Mouse (Mus musculus) hindbrain, embryonic 13.5 days (tissue): Measurements from ENCODE around the gene Igf2bp3. TPM values are rescaled to one million over a fixed set of nuclear protein-coding genes. Genes with fewer than 3 reads are reported as not detected.

ENCODE experiments used
- ATAC-seq: fragments of 200-750 bp; cut with Nextera tagmentation; 2 replicates; pipeline ENCODE4 v1.8.0; 2017; ENCODE audit warnings: moderate TSS enrichment; ENCODE audit not compliant: low FRiP score
- H3K27ac ChIP-seq: fragments of 300-500 bp; sonication (generic); 2 replicates; pipeline ENCODE4 v1.5.1; 2015; ENCODE audit warnings: inconsistent platforms, mild to moderate bottlenecking, moderate library complexity
- H3K27me3 ChIP-seq: fragments of 300-500 bp; sonication (generic); 2 replicates; pipeline ENCODE4 v1.6.1; 2015; ENCODE audit warnings: mild to moderate bottlenecking, inconsistent platforms
- H3K36me3 ChIP-seq: fragments of 300-500 bp; sonication (generic); 2 replicates; pipeline ENCODE4 v1.6.1; 2015; ENCODE audit warnings: mild to moderate bottlenecking, inconsistent platforms
- H3K4me1 ChIP-seq: fragments of 300-500 bp; sonication (generic); replicated peaks from 2 replicates; pipeline ENCODE4 v1.6.1; 2015; ENCODE audit warnings: inconsistent platforms
- H3K4me2 ChIP-seq: fragments of 300-500 bp; sonication (generic); 2 replicates; pipeline ENCODE4 v1.6.1; 2015; ENCODE audit warnings: inconsistent platforms, mild to moderate bottlenecking, moderate library complexity
- H3K4me3 ChIP-seq: fragments of 300-500 bp; sonication (generic); 2 replicates; pipeline ENCODE4 v1.5.1; 2015; ENCODE audit warnings: mild to moderate bottlenecking, inconsistent platforms
- H3K9ac ChIP-seq: fragments of 300-500 bp; sonication (generic); 2 replicates; pipeline ENCODE4 v1.6.1; 2015; ENCODE audit warnings: mild to moderate bottlenecking, inconsistent platforms
- H3K9me3 ChIP-seq: fragments of 300-500 bp; sonication (generic); 2 replicates; pipeline ENCODE4 v1.6.1; 2016; ENCODE audit warnings: inconsistent platforms
- WGBS: fragments of 180-500 bp; shearing (Covaris S2); methylation state at CpG from one replicate; pipeline ENCODE4 v1.1.7; 2015; 5-methylcytosine and 5-hydroxymethylcytosine counted together
- polyA plus RNA-seq: library from polyadenylated mRNA; unstranded; fragments of >200 nt; fragmentation: Nextera tagmentation; extraction: Ambion mirVana; gene quantifications from 2 replicates; pipeline ENCODE4 v1.2.1, GENCODE M21; 2015

Gene Igf2bp3
- polyA plus RNA-seq, 1 experiment from 2014 or later: 45.0 TPM

DNA sequence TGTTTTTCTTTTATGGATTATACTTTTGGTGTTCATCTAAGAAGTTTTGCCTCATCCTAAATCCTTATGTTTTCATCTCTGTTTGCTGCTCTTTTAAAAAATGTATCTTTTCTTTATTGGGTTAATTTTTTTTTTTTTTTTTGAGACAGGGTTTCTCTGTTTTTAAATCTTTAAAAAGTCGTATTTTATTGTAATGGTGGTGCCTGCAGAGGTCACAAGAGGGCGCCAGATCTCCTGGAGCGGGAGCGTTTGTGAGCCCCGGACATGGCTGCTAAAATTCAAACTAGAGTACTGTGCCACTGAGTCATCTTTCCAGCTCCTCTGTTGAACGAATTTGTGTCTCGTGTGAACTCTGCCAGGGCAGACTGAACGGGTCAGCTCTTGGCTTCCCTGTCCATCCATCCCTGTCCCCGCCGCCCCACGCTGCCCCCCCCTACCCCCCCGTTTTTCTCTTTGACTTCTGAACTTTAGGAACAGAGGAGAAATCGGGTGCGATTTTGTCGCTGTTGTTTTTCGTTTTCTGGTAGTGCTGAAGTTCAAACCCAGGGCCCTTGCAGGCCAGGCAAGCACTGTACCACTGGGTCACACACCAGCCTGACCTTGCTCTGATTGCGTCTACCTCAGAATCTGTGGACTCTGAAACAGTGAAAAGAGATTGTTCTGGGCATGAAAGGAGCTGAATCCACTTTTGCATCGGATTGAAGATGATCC lies 175.1 kb downstream of the Igf2bp3 start:
- H3K9ac ChIP-seq: 0 out of 2 replicates have a peak overlapping the region, but pooled peaks have one; percentile 46
- H3K9me3 ChIP-seq: no peaks in the 10 kb centered on the region
- 16% methylated on average over 18 of the region's 18 CpGs for WGBS
- H3K4me2 ChIP-seq: peak overlapping the region; percentile 48
- peak overlapping the region; percentile 30 for H3K4me3 ChIP-seq
- peaks cover 32% of the 10 kb centered on the region for H3K27me3 ChIP-seq
- ATAC-seq: no peak
- H3K36me3 ChIP-seq: no peaks in the 10 kb centered on the region
- H3K4me1 ChIP-seq: peaks cover 4% of the 10 kb centered on the region
- H3K27ac ChIP-seq: no peak overlapping the region

GRCm38 (mm10) chr6:49037268-49037662 lies 177.5 kb downstream of the Igf2bp3 start:
- 65% methylated on average over 12 of the region's 12 CpGs for WGBS
- no peak overlapping the region for H3K9ac ChIP-seq

GRCm38 (mm10) chr6:49036275-49037267 lies 178.2 kb downstream of the Igf2bp3 start, which contains the start of gene Gpnmb:
Gene Gpnmb (plus strand): TSS chr6:49036546.
- 49% methylated on average over 28 of the region's 28 CpGs for WGBS
- no peak for ATAC-seq
- Histone ChIP-seq H3K9me3 (no peaks in the 10 kb centered on the region), H3K9ac (no peak within 1 kb of the TSS), H3K4me2 (peak within 1 kb of the TSS; percentile 6; the same call in 1 of the 2 replicates), H3K27ac (no peak within 1 kb of the TSS), H3K4me1 (peaks cover 4% of the 10 kb centered on the region), H3K4me3 (no peak within 1 kb of the TSS), H3K36me3 (no peaks in the 10 kb centered on the region), H3K27me3 (peaks cover 35% of the 10 kb centered on the region)

More at GRCm38 (mm10) chr6:49037268-49037662, 177.5 kb downstream of the Igf2bp3 start:
- no peak overlapping the region for H3K4me3 ChIP-seq
- H3K4me2 ChIP-seq: no peak overlapping the region
- peaks cover 35% of the 10 kb centered on the region for H3K27me3 ChIP-seq
- ATAC-seq: no peak
- H3K4me1 ChIP-seq: peaks cover 4% of the 10 kb centered on the region
- no peaks in the 10 kb centered on the region for H3K36me3 ChIP-seq
- no peak overlapping the region for H3K27ac ChIP-seq
- H3K9me3 ChIP-seq: no peaks in the 10 kb centered on the region

Other genes with a start within 250 kb of the Igf2bp3 start
- gene Doxl2, start 240.0 kb downstream of the Igf2bp3 start, polyA plus RNA-seq: not detected in 2 replicates
- not detected in 2 replicates for gene Svs1, start 228.1 kb downstream of the Igf2bp3 start, polyA plus RNA-seq
- 0.12 and 0.16 TPM in 2 replicates for gene Gpnmb, start 178.4 kb downstream of the Igf2bp3 start, polyA plus RNA-seq
- 60.7 and 73.6 TPM in 2 replicates for gene Malsu1, start 141.2 kb downstream of the Igf2bp3 start, polyA plus RNA-seq
- gene Tra2a, start 49.1 kb upstream of the Igf2bp3 start, polyA plus RNA-seq: 133 and 143 TPM in 2 replicates
- gene Ccdc126, start 104.3 kb upstream of the Igf2bp3 start, polyA plus RNA-seq: 8.0 and 8.9 TPM in 2 replicates
- gene Fam221a, start 152.8 kb upstream of the Igf2bp3 start, polyA plus RNA-seq: 3.8 and 5.3 TPM in 2 replicates
- 0.09 and 0.17 TPM in 2 replicates for gene Stk31, start 180.6 kb upstream of the Igf2bp3 start, polyA plus RNA-seq